ENCODE assay signal across 8 mouse cellular contexts in genomic region chr11:80562479-80562878, GRCm38 (mm10).
DNase-seq lines count a peak whose midpoint lies in the region; ATAC-seq and TF ChIP-seq lines count a peak whose summit lies in the region.

No protein-coding gene starts in this region.

- H3K36me3 ChIP-seq in spleen, adult 2 months (ENCODE audit: control insufficient read depth, insufficient read depth, low read length), result no peaks in the 10 kb centered on the region

- intact Hi-C loops in left cerebral cortex, postnatal 4 days (cut with DNase I), result no loop called here

- TF ChIP-seq POLR2A in spleen, adult 2 months (IDR thresholded peaks at IDR 0.05; ENCODE audit: low read depth, low read length), result no peak

- DNase-seq in adrenal gland, postnatal 14 days, result peak; percentile 34
- no peak for DNase-seq in adrenal gland, postnatal 10 days
- DNase-seq in left cerebral cortex, postnatal 4 days, result peak; percentile 65
- no peak for DNase-seq in left cerebral cortex, adult 11 months (ENCODE audit: low spot score)
- peak; percentile 53 for DNase-seq in embryo, embryonic 11 days
- peak; percentile 23 to 62 for DNase-seq in spleen, adult 2 months (ENCODE audit: low read depth in 1 of 2, low spot score in 2 of 2)
- no peak for DNase-seq in layer of hippocampus, postnatal 14 days (ENCODE audit: low spot score in 2 of 2)

- ATAC-seq in inflammation-experienced regulatory T-cells, adult 6 months, result no peak

- H3K27ac ChIP-seq in spleen, adult 2 months (ENCODE audit: insufficient read depth, low read length), result no peak overlapping the region

- 63% methylated on average over 3 of the region's 3 CpGs for WGBS in spleen, adult 2 months

- no peaks in the 10 kb centered on the region for H3K27me3 ChIP-seq in spleen, adult 2 months (ENCODE audit: control insufficient read depth, insufficient read depth, low read length)

- no peaks in the 10 kb centered on the region for H3K4me1 ChIP-seq in spleen, adult 2 months (ENCODE audit: control insufficient read depth, insufficient read depth, insufficient read length)

- no peak overlapping the region for H3K4me3 ChIP-seq in spleen, adult 2 months (ENCODE audit: extremely low read depth, insufficient read depth, insufficient read length)

- TF ChIP-seq CTCF in spleen, adult 2 months (IDR thresholded peaks at IDR 0.05; ENCODE audit: extremely low read depth, insufficient read depth, insufficient read length, insufficient replicate concordance), result peak; percentile 29; the same call in 1 of the 2 replicates

Comparison
In these comparisons a context has a peak if more than half of its experiments do, and no peak if none do; other contexts are left out.
1. DNase-seq: peak in adrenal gland, postnatal 14 days (single experiment), left cerebral cortex, postnatal 4 days (single experiment), embryo, embryonic 11 days (single experiment) and spleen, adult 2 months (2 of 2); none in adrenal gland, postnatal 10 days (single experiment), left cerebral cortex, adult 11 months (single experiment) and layer of hippocampus, postnatal 14 days (0 of 2).